Mouse (Mus musculus) heart, embryonic 16.5 days (tissue): ENCODE results near the gene G430095P16Rik. TPM values are rescaled to one million over a fixed set of nuclear protein-coding genes. Genes with fewer than 3 reads are reported as not detected.

ENCODE experiments used
- ATAC-seq: fragments of 200-750 bp; cut with Nextera tagmentation; replicated peaks from 2 replicates; pipeline ENCODE4 v1.8.0; 2017; ENCODE audit warnings: moderate number of reproducible peaks; ENCODE audit not compliant: insufficient read depth, low FRiP score; ENCODE audit errors: extremely low read depth
- H3K27ac ChIP-seq: fragments of 300-500 bp; sonication (generic); 2 replicates; pipeline ENCODE4 v1.5.1; 2014; ENCODE audit warnings: mild to moderate bottlenecking, low read length, control low read depth, moderate library complexity
- H3K27me3 ChIP-seq: fragments of 300-500 bp; sonication (generic); 2 replicates; pipeline ENCODE4 v1.6.1; 2014; ENCODE audit warnings: low read length, mixed read lengths; ENCODE audit not compliant: control insufficient read depth, insufficient read depth
- H3K36me3 ChIP-seq: fragments of 300-500 bp; sonication (generic); 2 replicates; pipeline ENCODE4 v1.6.1; 2014; ENCODE audit not compliant: control insufficient read depth, insufficient read depth
- H3K4me1 ChIP-seq: fragments of 300-500 bp; sonication (generic); 2 replicates; pipeline ENCODE4 v1.6.1; 2014; ENCODE audit warnings: low read length, mixed read lengths; ENCODE audit not compliant: control insufficient read depth, insufficient read depth
- H3K4me2 ChIP-seq: fragments of 300-500 bp; sonication (generic); 2 replicates; pipeline ENCODE4 v1.6.1; 2014; ENCODE audit warnings: low read depth, mild to moderate bottlenecking, control low read depth, low read length
- H3K4me3 ChIP-seq: fragments of 300-500 bp; sonication (generic); 2 replicates; pipeline ENCODE4 v1.5.1; 2014; ENCODE audit warnings: mild to moderate bottlenecking, control low read depth, low read length
- H3K9ac ChIP-seq: fragments of 300-500 bp; sonication (generic); 2 replicates; pipeline ENCODE4 v1.6.1; 2014; ENCODE audit warnings: low read length, control low read depth
- H3K9me3 ChIP-seq: fragments of 300-500 bp; sonication (generic); replicated peaks from 2 replicates; pipeline ENCODE4 v1.6.1; 2016; ENCODE audit warnings: low read length; ENCODE audit not compliant: control insufficient read depth
- WGBS: fragments of 180-500 bp; shearing (Covaris S2); extraction: QIAGEN DNeasy Blood & Tissue Kit; methylation state at CpG from one replicate; pipeline ENCODE4 v1.1.7; 2014; 5-methylcytosine and 5-hydroxymethylcytosine counted together
- polyA plus RNA-seq: library from polyadenylated mRNA; unstranded; fragments of >200 nt; fragmentation: Nextera tagmentation; extraction: Ambion mirVana; gene quantifications from 2 replicates; pipeline ENCODE4 v1.2.1, GENCODE M21; 2015

G430095P16Rik gene
- 3.1 and 4.7 TPM in 2 replicates for polyA plus RNA-seq

DNA sequence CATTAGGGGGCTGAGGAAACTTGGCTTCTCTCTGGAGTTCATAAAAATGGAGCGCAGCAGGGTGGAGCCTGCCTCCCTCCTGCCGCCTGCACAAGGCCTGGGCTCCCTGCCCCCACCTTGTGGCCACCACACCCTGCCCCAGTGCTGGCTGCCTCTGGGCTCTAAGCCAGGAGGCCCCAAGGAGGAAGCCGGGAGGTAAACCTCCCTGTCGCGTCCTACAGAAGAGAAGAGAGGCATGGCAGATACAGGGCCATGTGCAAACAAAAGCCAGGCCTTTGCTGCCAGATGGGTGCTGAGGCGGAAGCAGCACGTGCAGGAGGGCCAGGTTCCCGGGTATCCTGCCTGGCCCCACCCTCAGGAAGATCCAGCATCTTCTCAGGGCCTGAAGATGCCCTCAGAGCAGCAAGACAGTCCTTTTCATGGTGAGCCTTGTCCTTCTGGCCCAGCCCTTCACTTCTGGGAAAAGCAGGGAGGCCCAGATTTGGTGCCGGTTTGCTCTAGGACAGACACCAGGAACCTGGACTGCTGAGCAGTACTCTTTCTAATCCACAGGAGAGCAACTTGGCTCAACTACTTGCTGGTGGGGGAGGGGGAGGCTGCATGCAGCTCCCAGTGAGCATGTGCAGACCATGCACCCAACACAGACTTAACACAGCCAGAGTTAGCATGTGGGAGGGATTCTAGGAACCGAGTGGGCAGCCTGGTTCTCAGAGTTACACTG is at the start of gene G430095P16Rik:
TSS of gene G430095P16Rik (plus strand) at position 158 of the 721 bp plus-strand sequence.
- Histone ChIP-seq H3K9ac (peak within 1 kb of the TSS; percentile 56), H3K4me3 (peak within 1 kb of the TSS; percentile 19; the same call in 1 of the 2 replicates), H3K9me3 (no peaks in the 10 kb centered on the region), H3K4me1 (peaks cover 50% of the 10 kb centered on the region), H3K27me3 (no peaks in the 10 kb centered on the region), H3K27ac (peak within 1 kb of the TSS; percentile 93), H3K36me3 (peaks cover 7% of the 10 kb centered on the region; the same call in 1 of the 2 replicates), H3K4me2 (peak within 1 kb of the TSS; percentile 43)
- ATAC-seq, result peak; percentile 85
- 5% methylated on average over 10 of the region's 10 CpGs for WGBS

GRCm38 (mm10) chr8:84677305-84677704 is 45.5 kb upstream of the G430095P16Rik start:
- no peak overlapping the region for H3K9ac ChIP-seq
- H3K9me3 ChIP-seq, result no peaks in the 10 kb centered on the region
- no peak for ATAC-seq
- H3K4me1 ChIP-seq, result peaks cover 6% of the 10 kb centered on the region
- H3K4me3 ChIP-seq, result no peak overlapping the region
- H3K36me3 ChIP-seq, result peaks cover 25% of the 10 kb centered on the region
- no peaks in the 10 kb centered on the region for H3K27me3 ChIP-seq
- no peak overlapping the region for H3K4me2 ChIP-seq
- no peak overlapping the region for H3K27ac ChIP-seq
- 82% methylated on average over 5 of the region's 5 CpGs for WGBS

DNA sequence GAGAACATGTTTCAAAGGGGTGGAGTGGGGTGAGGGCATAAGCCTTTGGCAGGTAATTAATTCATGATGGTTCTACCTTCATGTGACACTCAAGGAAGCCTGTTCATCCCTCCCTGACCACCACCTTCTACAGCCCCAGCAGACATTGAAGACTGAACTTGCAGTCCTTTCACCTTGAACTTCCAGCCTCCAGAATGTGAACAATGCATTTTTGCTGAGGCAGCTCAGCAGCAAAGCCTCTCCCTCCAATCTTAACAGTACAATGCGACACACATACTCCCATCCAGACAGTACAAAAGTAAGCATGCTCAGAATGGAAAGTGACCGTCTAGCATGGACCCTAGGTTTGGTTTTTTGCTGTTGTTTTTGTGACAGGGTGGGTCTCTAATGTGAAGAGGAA is 41.3 kb upstream of the G430095P16Rik start:
- no peaks in the 10 kb centered on the region for H3K27me3 ChIP-seq
- ATAC-seq, result no peak
- no peak overlapping the region for H3K4me3 ChIP-seq
- H3K4me1 ChIP-seq, result peaks cover 21% of the 10 kb centered on the region
- no peak overlapping the region for H3K4me2 ChIP-seq
- WGBS, result 57% methylated on average over 2 of the region's 2 CpGs
- peaks cover 4% of the 10 kb centered on the region for H3K36me3 ChIP-seq
- H3K9ac ChIP-seq, result no peak overlapping the region
- H3K9me3 ChIP-seq, result no peaks in the 10 kb centered on the region
- H3K27ac ChIP-seq, result no peak overlapping the region

DNA sequence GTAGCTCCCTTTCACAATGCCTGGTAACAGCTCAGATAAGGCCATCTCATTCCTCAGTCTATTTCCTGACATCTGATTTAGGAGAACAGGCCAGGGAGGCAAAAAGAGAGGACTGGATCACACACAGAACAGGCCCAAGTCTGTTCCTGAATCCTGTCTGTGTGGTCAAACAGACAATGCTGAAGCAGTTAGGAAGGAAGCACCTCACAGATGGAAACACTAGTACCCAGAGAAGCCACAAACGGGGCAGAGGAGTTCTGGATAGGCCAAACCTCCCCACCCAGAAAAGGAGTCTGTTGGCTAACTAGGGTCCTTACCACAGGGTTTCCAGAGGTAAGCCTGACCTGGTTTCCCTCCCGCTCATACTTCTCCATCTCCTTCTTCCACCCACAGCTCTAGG is 40.5 kb upstream of the G430095P16Rik start:
- Histone ChIP-seq H3K36me3 (no peaks in the 10 kb centered on the region; the same call in 1 of the 2 replicates), H3K27me3 (no peaks in the 10 kb centered on the region), H3K9ac (no peak overlapping the region), H3K4me1 (peaks cover 25% of the 10 kb centered on the region), H3K9me3 (no peaks in the 10 kb centered on the region), H3K4me2 (no peak overlapping the region), H3K4me3 (no peak overlapping the region), H3K27ac (no peak overlapping the region)
- WGBS, result 70% methylated on average over 2 of the region's 2 CpGs
- ATAC-seq, result no peak

DNA sequence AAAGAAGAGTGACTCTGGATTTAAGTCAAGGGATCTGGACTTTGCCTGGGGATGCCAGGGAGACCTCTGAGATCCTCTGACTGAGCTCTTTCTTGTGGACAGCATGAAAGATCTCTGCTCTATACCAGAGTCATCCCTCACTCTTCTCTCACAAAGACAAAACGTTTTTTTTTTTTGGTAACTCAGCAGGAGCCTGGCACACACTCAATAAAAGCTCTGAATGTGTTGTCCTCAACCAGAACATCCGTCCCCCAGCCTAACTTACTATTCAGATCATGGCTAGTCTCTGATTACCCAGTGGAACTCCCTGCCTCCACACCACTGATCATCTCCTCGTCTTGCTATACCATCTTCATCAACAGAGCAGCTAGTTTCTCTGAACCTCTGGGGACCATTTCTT is 38.3 kb upstream of the G430095P16Rik start:
- WGBS, result 53% methylated on average over 3 of the region's 3 CpGs
- H3K9me3 ChIP-seq, result no peaks in the 10 kb centered on the region
- no peaks in the 10 kb centered on the region for H3K36me3 ChIP-seq
- ATAC-seq, result no peak
- no peaks in the 10 kb centered on the region for H3K27me3 ChIP-seq
- no peak overlapping the region for H3K4me2 ChIP-seq
- no peak overlapping the region for H3K27ac ChIP-seq
- H3K9ac ChIP-seq, result no peak overlapping the region
- H3K4me3 ChIP-seq, result no peak overlapping the region
- H3K4me1 ChIP-seq, result peaks cover 31% of the 10 kb centered on the region

DNA sequence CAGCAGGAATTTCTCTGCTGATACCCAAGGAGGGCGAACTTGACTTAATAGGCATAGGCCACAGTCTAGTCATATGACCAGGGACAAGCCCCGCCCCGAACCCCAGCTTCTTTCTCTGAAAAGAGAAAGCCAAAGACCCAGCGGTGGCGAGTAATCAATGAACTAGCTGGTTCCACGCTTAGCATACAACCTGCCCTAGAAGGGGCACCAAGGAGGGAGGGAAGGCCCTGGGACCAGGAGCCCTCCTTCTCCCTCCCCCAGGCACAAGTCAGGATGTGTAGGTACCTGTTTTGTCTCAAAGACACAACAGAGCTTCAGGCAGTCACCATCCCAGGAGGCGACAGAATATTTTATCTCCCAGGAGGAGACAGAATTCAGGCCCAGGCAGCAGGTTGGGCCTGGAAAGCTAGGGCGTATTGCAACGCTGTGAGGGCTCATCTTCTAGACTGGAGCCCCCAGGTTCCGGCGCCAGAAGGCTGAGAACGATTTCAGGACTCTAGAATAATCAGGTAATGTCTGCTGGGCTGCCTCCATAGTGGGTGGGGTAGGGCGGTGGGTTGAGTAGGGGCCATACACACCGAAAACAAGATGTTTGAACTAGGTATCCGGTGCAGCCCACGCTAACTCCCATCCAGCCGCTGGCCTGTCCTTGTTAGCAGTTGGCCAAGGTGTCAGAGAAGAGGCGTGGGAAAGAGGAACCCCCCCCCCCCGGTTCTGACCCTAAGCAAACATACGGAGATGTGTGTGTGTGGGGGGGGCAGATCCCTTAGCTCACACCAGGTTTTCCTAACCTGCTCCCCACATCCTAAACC is 36.4 kb upstream of the G430095P16Rik start, which contains the start of gene Trmt1:
TSS of gene Trmt1 (plus strand) at position 117 of the 812 bp plus-strand sequence.
- H3K4me2 ChIP-seq, result peak within 1 kb of the TSS; percentile 87
- no peaks in the 10 kb centered on the region for H3K9me3 ChIP-seq
- no peaks in the 10 kb centered on the region for H3K27me3 ChIP-seq
- H3K4me1 ChIP-seq, result peaks cover 37% of the 10 kb centered on the region
- peak within 1 kb of the TSS; percentile 95 for H3K4me3 ChIP-seq
- H3K9ac ChIP-seq, result peak within 1 kb of the TSS; percentile 99
- 0 out of 2 replicates have a peak, but pooled peaks have one; percentile 10 for ATAC-seq
- 11% methylated on average over 20 of the region's 20 CpGs for WGBS
- H3K27ac ChIP-seq, result peak within 1 kb of the TSS; percentile 89
- H3K36me3 ChIP-seq, result no peaks in the 10 kb centered on the region

DNA sequence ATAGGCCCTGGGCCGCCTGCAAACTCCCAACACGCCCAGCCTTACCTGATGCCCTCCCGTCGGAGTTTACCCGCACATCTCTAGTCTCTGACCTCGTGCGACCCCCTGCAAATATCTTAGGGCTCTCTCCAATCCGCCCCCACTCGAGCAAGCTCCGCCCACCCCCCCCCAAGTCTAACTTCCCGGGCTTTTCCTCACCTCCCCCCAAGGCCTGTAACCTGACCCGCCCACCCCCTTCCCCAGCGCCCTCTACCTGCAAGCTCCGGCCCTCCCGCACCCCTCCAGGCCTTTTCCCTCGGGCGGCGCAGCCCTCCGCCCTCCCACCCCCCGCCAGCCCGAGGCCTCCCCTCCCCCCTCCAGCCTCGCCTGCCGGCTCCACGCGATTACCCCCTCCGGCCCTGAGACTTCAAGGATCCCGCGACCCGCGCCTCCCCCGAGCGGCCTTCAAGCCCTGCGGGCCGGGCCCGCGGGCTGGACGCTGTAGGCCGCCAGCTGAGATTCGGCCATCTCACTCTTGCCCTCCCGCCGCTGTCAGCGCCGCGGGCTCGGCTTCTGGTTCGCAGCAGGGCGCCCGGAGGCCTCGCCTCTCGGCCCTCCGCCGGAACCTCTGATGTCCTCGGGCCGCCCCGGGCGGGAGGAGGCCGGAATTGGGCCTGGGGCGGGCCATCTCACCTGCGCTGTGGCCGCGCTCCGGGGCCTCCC is 35.7 kb upstream of the G430095P16Rik start:
- H3K9me3 ChIP-seq, result no peaks in the 10 kb centered on the region
- peak overlapping the region; percentile 89 for H3K27ac ChIP-seq
- peak overlapping the region; percentile 99 for H3K9ac ChIP-seq
- H3K4me1 ChIP-seq, result peaks cover 33% of the 10 kb centered on the region
- ATAC-seq, result peak; percentile 31
- WGBS, result under 1% methylated on average over 42 of the region's 62 CpGs
- H3K36me3 ChIP-seq, result peaks cover 2% of the 10 kb centered on the region; the same call in 1 of the 2 replicates
- H3K4me3 ChIP-seq, result peak overlapping the region; percentile 95
- H3K27me3 ChIP-seq, result no peaks in the 10 kb centered on the region
- H3K4me2 ChIP-seq, result peak overlapping the region; percentile 87

DNA sequence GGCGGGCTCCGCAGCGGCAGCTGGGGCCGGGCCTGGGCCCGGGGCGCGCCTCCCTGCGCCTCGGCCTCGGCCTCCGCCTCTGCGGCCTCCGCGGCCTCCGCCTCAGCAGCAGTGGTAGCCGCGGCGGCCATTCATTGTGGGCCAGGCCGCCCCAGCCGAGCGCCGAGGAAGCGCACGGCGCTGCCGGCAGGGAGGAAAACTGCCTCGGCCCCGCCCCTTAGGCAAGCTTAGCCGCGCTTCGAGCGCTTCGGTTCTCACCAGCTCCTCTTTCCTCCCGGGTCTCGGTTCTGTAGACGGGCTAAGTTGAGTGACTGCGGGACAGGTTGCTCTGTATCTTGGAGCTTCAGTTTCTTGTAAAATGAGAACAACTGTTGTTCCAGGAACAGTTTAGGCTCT is 35.1 kb upstream of the G430095P16Rik start, which contains the start of gene Nacc1:
TSS of gene Nacc1 (minus strand) at position 158 of the 396 bp plus-strand sequence.
- H3K9ac ChIP-seq, result peak within 1 kb of the TSS; percentile 99
- peak within 1 kb of the TSS; percentile 89 for H3K27ac ChIP-seq
- WGBS, result under 1% methylated on average over 37 of the region's 37 CpGs
- peak within 1 kb of the TSS; percentile 95 for H3K4me3 ChIP-seq
- peaks cover 31% of the 10 kb centered on the region for H3K4me1 ChIP-seq
- peak within 1 kb of the TSS; percentile 87 for H3K4me2 ChIP-seq
- H3K36me3 ChIP-seq, result peaks cover 8% of the 10 kb centered on the region
- H3K27me3 ChIP-seq, result no peaks in the 10 kb centered on the region
- H3K9me3 ChIP-seq, result no peaks in the 10 kb centered on the region
- ATAC-seq, result peak; percentile 77
